Mouse (Mus musculus) CD8-positive naive resting alpha-beta T cell, adult 2 months (primary cell): Measurements from ENCODE around the gene Fcor.

Experiments
- DNase-seq, 2 experiments: peaks; one replicate each; pipeline ENCODE4 v3.0.0; 2022; ENCODE audit warnings: low read depth in 2 of 2, low spot score in 2 of 2

The Fcor gene

DNA sequence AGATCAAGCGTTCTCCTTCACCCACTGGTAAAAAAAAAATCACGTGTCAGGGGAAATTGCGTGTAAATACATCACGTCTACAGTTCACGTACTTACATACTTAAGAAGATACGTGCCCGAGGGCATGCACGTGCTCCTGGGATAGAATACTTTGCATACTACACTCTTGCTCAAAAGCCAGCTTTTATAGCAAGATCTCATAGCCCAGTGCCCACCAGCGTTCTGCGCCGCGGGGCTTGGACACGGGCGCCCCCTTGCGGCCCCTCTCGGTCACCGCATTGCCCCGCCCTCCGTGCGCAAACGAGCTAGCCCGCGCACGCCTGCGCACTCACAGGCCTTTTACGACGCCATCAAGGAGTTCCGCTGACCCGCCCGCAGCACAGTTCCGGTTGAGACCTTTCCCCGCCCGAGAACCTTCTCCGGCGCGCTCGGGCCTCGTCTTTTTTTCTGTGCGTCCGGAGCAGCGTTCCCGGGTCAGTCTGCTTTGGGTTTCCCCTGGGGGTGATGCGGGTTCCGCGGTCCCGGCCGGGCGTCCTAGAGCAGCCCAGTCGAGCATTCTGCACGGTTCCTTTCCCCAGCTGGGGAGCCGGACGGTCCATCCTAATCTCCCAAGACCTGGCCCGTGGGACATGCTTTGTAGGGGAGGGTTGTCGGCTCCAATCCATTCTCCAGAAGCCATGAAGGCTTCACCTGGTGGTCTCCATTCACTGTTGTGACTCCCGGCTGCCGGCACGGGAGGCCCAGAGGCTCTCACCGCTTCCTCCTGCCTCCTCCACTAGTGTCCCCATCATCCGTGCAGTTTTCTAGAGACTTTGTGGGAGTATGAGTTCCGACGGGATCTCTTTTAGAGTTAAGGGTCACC is 4.2 kb upstream of the Fcor start, which contains the start of gene Trappc5:
Gene Trappc5 (plus strand): TSS at position 169 of the 862 bp plus-strand sequence.
- peak; percentile 93 to 94 for DNase-seq

DNA sequence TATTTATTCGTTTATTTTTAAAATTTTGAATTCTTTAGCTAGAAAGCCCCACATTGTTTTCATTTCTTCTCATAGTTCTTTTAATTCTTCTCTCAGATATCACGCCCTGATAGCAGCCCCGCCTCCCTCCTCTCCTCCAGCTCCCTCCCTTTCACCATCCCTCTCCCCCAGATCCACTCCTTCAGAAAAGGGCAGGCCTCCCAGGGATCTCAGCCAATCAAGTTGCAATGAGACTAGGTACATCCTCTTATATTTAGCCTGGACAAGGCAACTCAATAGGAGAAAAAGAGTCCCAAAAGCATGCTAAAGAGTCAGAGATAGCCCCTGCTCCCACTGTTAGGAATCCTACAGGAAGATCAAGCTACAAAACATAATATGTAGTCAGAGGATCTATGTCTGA is 2.5 kb upstream of the Fcor start:
- no peak for DNase-seq

DNA sequence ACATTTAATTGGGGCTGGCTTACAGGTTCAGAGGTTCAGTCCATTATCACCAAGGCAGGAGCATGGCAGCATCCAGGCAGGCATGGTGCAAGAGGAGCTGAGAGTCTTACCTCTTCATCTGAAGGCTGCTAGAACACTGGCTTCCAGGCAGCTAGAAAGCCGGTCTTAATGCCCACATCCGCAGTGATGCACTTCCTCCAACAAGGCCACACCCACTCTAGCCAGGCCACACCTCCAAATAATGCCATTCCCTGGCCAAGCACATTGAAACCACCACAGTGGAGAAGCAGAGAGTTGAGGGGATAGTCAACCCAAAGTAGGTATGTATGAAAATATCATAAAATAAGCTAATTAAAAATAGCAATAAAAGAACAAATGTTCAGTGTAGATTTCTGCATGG is 1.8 kb downstream of the Fcor start:
- DNase-seq, result no peak

DNA sequence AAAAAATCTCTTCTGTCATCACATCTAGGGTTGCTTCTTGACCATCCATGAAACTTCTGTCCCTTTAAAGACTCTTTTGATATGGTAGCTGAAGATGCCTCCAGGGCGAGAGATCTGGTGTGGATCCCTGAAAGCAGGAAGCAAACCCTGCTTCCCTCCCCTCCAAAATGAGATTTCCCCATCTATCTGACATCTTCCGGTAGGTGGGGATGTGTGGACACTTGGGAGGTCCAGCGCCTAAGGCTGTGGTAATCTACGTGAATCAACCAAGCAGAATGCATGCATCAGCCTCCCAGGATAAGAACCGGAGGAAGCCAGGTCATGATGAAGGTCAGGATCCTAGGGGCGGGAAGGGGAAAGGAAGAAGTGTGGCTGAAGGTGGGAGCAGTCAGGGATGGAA is 6.7 kb downstream of the Fcor start, which contains the start of gene Mcemp1:
Gene Mcemp1 (plus strand): TSS at position 248 of the 400 bp plus-strand sequence.
- DNase-seq, result no peak

DNA sequence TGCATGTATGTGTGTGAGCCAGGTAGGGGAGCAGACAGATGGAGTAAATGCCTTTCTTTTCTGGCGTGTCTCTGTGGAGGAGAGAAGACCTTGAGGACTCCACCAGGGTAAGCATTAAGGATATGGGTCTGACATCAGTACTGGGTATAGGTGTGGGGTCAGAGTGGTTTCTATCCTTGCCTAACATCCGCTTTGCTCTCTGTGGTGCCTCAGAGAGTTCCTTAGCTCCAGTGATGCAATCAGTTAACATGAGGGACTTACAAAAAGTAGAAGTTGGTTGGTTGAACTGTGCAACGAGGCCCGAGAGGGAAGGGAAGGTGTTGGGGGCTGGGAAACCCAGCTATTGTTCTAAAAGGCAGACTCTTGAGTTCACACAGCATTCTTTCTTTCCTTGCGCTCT is 7.8 kb downstream of the Fcor start:
- DNase-seq, result no peak

DNA sequence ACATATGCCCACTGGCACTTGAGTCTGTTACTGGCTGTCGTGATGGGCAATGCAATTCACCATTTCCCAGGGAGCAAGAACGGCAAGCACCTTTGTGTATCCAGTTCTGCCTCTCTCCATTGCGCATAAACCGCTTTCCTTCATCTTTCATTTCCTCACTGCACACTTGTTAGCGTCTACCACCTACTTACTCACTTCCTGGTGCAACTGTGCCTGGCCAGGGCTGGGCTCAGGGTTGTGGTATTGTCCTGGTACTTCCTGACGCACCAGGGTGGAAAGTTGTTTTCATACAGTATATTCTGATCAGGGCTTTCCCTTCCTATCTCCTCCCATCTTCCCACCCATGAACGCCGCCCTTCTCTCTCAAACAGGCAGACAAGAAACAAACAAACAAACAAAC is 11.3 kb downstream of the Fcor start:
- DNase-seq, result no peak

DNA sequence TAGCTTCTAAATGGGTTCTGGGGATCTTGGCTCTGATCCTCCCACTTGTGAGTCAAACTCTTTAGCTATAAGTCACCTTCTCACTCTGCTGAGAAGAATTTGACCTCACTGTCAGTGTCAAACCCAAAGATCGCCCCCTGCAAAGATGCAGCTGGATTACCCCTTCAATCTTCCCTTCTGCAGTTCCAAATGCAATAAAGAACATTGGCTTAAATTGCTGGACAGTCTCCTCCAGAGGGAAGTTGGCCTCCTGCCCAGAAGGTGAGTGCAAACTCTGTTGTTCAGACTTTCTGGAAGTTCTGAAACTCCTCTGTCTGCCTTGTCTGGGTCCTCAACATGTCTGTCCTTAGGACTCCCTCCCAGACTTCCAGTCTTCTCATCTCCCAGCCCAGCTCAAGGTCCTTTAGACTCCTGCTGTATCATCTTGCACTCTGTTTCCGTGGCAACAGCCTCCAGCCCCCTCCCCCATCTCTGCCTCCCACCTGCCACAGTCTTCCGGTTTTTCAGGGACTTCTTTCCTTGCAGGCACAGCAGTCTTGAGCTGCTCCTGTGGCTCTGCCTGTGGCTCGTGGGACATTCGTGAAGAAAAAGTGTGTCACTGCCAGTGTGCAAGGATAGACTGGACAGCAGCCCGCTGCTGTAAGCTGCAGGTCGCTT is 15.3 kb downstream of the Fcor start:
- no peak for DNase-seq

DNA sequence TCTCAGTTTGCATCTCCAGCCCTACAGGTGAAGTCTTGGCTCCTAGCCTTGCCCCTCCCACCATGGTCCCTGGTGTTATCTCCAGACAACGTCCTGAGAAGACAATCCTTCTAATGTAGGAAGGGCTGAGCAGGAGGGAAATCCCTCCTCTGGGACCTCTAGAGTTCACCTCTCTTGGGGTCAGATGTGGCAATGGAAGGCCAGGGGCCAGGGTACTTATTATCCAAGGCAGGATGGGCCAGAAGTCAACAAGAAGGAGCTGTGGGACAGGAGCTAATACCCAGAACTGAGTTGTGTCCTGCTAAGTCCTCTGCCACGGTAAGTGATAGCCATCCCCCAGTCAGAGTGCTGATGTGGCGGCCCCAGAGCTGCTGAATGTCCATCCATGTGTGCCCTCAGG is 16.6 kb downstream of the Fcor start, which contains the start of gene Retn:
Gene Retn (plus strand): TSS at position 245 of the 400 bp plus-strand sequence.
- DNase-seq, result no peak

DNA sequence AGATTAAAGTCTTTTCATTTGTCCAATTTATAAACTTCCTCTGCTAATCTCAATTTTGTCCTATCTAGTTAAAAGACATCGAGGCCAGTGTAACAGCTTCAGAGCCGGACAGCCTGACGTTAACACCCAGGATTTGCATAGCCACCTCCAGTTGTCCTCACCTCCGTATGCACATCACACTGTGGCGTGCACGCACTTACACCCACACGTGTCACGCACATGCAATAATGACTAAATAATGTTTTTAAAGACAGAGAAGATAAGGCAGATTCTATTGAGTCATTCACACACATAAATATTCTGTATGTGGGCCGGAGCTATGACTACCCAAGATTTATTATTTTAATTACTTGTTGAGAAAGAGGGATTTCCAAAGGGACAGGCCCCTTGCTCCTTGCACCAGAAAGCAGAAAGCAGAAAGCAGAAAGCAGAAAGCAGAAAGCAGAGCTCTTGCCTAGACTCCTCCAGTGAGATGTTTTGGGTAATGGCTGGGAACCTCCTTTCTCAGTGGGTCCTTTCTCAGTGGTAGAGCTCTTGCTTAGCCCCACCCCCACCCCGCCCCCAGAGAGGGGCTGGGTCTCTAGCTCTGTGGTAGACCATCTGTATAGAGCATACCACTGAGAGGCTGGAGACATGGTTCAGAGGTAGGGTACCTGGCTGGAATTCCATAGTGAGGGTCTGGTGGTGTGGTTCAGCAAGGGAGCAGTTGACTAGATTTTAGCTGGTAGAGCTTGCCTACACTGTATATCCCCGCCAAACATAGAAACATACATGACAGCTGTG is 17.2 kb downstream of the Fcor start:
- DNase-seq, result no peak

DNA sequence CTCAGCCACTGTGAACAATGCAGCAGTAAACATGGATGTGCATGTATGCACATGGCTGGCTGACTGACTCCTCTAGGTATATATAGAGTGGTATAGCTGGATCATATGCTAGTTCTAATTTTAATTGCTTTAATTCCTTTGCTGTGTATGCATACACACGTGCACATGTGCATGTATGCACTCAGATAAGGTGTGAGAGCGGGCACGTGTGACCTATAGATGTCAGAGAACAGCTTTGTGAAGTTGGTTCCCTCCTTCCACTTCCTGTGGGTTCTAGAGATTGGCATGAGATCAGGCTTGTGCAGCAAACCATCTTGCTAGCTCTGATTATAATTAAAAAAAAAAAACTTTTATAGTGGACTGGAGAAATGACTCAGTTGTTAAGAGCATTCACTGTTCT is 19.3 kb downstream of the Fcor start:
- DNase-seq, result no peak

DNA sequence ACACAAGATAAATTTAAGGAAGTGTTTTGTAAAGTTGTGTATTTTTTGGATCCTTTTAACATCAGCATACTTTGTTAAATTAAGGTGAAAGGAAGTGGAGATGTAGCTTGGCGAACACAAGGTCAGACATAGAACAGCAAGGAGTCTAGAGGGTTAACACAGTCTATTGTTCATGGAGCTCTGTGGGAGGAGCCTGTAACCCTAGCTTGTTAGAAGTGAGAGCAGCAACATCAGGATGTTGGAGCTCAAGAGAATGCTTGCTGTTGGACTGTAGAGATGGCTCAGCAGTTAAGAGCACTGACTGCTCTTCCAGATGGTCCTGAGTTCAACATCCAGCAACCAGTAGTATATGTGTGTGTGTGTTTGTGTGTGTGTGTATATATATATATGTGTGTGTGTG is 23.2 kb downstream of the Fcor start:
- no peak for DNase-seq

DNA sequence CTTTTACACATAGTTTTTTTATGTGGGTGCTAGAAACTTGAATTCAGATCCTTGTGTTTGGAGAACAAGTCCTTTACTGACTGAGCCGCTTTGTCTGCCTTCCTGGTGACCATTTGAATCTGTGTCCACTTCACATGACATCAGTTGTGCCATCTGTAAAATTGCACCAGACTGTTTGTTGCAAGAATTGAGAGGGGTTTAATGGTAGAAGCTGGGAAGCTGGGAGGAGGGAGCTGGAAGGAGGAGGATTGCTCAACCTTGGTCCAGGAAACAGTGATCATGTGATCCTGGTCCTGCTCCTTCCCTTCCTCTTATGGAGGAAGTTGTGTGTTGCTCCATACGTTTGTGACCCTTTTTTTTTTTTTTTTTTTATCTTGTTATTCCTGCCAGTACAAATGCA is 23.9 kb downstream of the Fcor start:
- DNase-seq, result no peak

DNA sequence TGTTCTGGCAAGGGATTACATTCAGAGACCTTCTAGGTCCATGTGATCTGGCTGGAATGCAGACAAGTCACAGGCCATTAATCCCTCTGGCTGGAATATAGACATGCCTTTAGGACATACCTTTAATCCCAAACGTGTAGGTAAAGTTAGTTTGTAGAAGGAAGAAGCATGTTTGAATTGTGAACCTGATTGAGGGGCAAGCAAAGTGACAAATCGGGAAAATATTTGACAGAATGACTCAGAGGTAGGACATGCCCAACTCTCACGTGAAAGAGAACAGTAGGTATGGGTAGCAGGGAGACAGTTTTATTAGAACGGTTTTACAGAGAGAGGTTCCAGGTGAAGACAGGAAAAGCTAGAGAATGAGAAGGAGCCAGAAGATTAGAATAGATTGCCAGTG is 24.6 kb downstream of the Fcor start:
- no peak for DNase-seq

DNA sequence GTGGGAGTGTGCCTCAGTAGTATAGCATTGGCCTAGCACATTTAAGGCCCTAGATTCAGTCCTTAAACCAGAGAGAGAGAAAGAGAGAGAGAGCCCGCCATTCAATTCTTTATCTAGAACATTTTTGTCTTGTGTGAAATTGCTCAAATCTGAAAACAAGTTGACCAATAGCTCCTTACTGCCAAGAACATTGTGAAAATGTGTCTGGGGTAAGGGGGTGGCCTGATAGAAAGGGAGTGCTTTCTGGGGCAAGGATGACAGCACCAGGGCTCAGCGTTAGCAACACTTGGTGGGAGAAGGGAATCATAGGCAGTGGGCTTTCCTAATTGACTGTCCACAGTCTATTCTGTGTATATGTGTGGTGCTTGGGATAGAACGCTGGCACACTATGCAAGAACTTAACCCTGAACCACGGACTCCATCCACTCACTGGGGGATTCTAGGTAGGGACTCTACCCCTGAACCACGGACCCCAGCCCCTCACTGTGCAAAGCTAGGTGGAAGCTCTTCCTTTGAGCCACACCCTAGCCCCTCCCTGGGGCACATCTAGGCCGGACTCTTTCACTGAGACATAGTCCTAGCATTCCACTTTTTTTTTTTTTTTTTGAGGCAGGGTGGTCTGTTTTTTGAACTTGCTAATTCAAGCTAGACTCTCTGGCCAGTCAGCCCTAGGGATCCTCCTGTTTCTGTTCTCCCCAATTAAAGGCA is 25.2 kb downstream of the Fcor start:
- no peak for DNase-seq

DNA sequence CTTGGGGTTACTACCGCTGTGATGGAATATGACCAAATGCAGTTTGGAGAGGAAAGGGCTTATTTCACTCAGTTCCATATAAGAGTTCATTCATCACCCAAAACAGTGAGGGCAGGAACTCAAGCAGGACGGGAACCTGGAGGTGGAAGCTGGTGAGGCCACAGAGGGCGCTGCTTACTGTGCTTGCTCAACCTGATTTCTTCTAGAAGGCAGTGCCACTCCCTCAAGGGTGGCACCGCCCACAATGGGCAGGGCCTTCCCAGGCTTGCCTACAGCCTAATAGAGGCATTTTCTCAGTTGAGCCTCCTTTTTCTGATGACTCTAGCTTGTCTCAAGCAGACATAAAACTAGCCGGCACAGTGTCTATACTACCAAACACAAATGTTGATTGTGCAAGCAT is 26.4 kb downstream of the Fcor start:
- DNase-seq, result peak in 1 of 2 experiments; percentile 24

DNA sequence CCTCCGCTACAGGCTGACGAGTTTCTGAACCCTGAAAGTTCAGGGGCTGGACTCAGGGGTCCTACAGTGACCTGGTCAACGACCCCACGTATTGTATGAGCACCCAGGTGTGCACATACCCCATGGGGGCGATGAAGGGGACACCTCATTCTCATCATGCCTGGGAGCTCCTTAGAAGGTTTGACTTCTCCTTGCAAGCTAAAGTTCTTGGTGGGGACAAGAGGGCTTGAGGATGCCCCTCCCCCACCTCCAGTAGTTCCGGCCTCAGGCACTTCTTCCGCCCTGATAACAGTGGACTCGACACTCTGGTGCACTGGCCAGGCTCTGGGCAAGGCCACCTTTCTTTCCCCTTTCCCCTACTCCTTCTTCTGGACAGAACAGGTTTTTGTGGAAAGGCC is 40.7 kb downstream of the Fcor start:
- no peak for DNase-seq

DNA sequence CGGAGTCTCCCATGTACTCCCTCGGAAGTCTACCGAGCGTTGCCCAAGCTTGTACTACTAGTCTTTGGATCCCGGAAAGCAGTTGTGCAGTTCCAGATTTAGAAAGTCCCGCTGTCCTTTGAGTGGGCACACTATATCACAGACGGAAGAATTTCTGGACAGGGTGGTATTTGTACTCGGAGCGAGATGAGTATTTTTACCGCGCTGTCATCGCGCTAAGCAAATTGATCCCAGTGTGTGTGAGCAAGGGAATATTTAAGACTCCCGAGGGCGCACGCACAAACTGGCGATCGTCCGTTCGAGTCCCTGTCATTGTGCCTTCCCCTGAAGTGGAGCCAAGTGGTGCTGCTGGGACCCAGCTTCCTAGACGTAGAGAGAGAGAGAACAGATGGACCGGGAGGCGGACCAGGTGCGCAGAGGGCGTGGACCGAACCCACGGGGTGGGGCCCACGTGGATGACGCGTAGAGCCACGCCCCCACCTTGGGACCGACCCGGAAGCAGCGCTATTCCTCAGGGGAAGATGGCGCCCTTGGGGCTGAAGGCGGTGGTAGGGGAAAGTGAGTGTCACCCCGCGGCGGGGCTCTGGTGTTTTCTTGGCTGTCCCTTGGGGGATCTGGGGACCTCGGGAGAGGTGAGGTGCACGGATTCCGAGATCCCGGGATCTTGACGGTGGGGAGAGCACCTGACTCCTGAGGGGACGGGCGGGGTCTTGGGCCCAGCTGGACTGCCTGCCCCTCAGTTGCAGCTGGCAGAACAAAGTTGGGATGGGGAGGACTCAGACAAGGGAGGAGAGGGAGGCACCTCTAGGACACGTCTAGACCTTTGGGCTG is 41.3 kb downstream of the Fcor start, which contains the start of gene Stxbp2:
Gene Stxbp2 (plus strand): TSS at position 309 of the 831 bp plus-strand sequence.
- DNase-seq, result peak; percentile 82 to 87

DNA sequence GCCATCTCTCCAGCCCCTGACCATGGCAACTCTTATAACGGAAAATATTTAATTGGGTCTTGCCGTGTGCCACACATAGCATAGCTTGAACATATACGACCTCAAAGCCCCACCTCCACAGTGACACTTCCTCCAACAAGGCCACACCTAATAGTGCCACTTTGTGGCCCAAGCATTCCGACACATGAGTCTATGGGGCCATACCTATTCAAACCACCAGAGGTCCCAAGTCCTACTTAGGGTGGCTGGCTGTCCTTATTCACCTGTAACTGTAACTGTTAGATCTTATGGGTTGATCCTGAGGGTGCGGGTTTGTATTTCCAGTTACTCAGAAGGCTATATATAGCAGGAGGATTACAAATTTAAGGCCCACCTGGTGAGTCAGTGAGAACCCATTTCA is 44.1 kb downstream of the Fcor start:
- DNase-seq, result peak in 1 of 2 experiments; percentile 44

DNA sequence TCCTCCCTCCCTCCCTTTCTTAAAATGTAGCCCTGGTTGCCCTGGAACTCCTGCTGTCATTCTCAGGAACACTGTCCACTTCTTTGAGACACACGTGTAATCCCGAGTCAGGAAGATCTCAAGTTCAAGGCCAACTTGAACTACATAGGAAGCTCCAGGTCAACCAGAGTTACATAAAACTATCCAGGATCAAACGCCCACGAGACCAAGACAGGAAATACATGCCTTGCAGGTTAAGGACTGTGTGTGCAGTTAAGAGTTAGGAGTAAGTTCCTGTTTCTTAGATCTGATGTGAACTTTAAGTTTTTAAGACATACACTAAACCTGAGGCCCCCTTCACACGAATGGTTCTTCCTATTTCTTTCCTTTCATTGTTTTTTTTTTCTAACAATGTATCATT is 45.2 kb downstream of the Fcor start:
- DNase-seq, result no peak

DNA sequence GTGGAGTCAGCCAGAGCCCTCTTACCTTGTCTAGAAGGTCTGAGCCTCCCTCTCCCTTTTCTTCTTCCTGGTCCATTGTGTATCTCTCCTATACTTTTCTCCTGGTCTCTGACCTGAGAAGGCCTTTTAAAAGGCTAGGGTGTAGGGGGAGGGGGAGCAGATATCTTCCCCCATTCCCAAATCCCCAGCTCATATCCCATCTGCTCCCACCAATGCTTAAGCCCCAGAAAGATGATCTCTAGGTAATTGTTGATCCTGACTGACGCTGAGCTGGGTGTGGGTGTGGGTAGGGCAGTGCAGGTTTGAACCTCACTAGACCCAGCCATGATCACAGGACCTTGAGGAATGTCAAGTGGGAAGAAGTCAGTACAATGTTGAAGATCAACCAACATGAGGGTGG is 46.7 kb downstream of the Fcor start, which contains the start of gene Pcp2:
Gene Pcp2 (minus strand): TSS at position 101 of the 400 bp plus-strand sequence.
- DNase-seq, result no peak
